Mouse (Mus musculus): Measurements from ENCODE around the gene Rab12. TPM values are rescaled to one million over a fixed set of nuclear protein-coding genes. Genes with fewer than 3 reads are reported as not detected.

Gene Rab12
- total and polyA plus RNA-seq, 2 experiments from 2014 or later: 94.5 to 132 TPM

- Histone ChIP-seq H3K4me1 (ENCODE audit: insufficient read depth) (peaks cover 8% of the 10 kb centered on the region; the same call in 1 of the 2 replicates), H3K4me2 (ENCODE audit: low read depth) (no peak overlapping the region), H3K27ac (ENCODE audit: low read depth, low read length) (no peak overlapping the region), H3K27me3 (ENCODE audit: insufficient read depth, low read length) (no peaks in the 10 kb centered on the region), H3K36me3 (ENCODE audit: insufficient read depth) (no peaks in the 10 kb centered on the region), H3K9ac (no peak overlapping the region), H3K9me3 (ENCODE audit: low read length) (no peaks in the 10 kb centered on the region), H3K4me3 (ENCODE audit: low read depth, low read length) (no peak overlapping the region)
- ATAC-seq (no peak), DNase-seq (no peak)
- TF ChIP-seq CTCF (IDR thresholded peaks at IDR 0.05; ENCODE audit: low read depth): no peak
- 71% methylated on average over 4 of the region's 5 CpGs for WGBS
Observed at GRCm38 (mm10) chr17:66481295-66481694, 38.2 kb downstream of the Rab12 start.

- 16% methylated on average over 17 of the region's 17 CpGs for WGBS
- no peaks in the 10 kb centered on the region for H3K27me3 ChIP-seq (ENCODE audit: insufficient read depth, low read length)
- H3K27ac ChIP-seq (ENCODE audit: low read depth, low read length): no peak overlapping the region
- TF ChIP-seq CTCF (IDR thresholded peaks at IDR 0.05; ENCODE audit: low read depth): no peak
- H3K36me3 ChIP-seq (ENCODE audit: insufficient read depth): no peaks in the 10 kb centered on the region
- no peaks in the 10 kb centered on the region for H3K9me3 ChIP-seq (ENCODE audit: low read length)
- ATAC-seq: no peak
- H3K4me1 ChIP-seq (ENCODE audit: insufficient read depth): peaks cover 8% of the 10 kb centered on the region; the same call in 1 of the 2 replicates
- DNase-seq: peak; percentile 45
- 0 out of 2 replicates have a peak overlapping the region, but pooled peaks have one; percentile 15 for H3K9ac ChIP-seq
- no peak overlapping the region for H3K4me3 ChIP-seq (ENCODE audit: low read depth, low read length)
- H3K4me2 ChIP-seq (ENCODE audit: low read depth): peak overlapping the region; percentile 43
Observed at GRCm38 (mm10) chr17:66480491-66481278, 38.8 kb downstream of the Rab12 start.

- Histone ChIP-seq H3K4me2 (ENCODE audit: low read depth) (peak overlapping the region; percentile 43), H3K36me3 (ENCODE audit: insufficient read depth) (no peaks in the 10 kb centered on the region), H3K27ac (ENCODE audit: low read depth, low read length) (peak overlapping the region; percentile 24), H3K27me3 (ENCODE audit: insufficient read depth, low read length) (no peaks in the 10 kb centered on the region), H3K4me1 (ENCODE audit: insufficient read depth) (peaks cover 8% of the 10 kb centered on the region; the same call in 1 of the 2 replicates), H3K9me3 (ENCODE audit: low read length) (no peaks in the 10 kb centered on the region), H3K9ac (0 out of 2 replicates have a peak overlapping the region, but pooled peaks have one; percentile 15), H3K4me3 (ENCODE audit: low read depth, low read length) (no peak overlapping the region)
- peak; percentile 80 for ATAC-seq
- DNase-seq: peak; percentile 57
- 7% methylated on average over 21 of the region's 21 CpGs for WGBS
- TF ChIP-seq CTCF (IDR thresholded peaks at IDR 0.05; ENCODE audit: low read depth): no peak
Observed at GRCm38 (mm10) chr17:66479813-66480490, 39.6 kb downstream of the Rab12 start.

GRCm38 (mm10) chr17:66479311-66479710, 40.2 kb downstream of the Rab12 start:
- WGBS: 13% methylated on average over 13 of the region's 13 CpGs
- H3K4me3 ChIP-seq (ENCODE audit: low read depth, low read length): peak overlapping the region; percentile 21; the same call in 1 of the 2 replicates
- peak; percentile 87 for DNase-seq

GRCm38 (mm10) chr17:66473205-66473604, 46.3 kb downstream of the Rab12 start:
- Histone ChIP-seq H3K4me2 (ENCODE audit: low read depth) (no peak overlapping the region), H3K4me1 (ENCODE audit: insufficient read depth) (peaks cover 3% of the 10 kb centered on the region; the same call in 1 of the 2 replicates), H3K36me3 (ENCODE audit: insufficient read depth) (no peaks in the 10 kb centered on the region), H3K9me3 (ENCODE audit: low read length) (no peaks in the 10 kb centered on the region; the same call in 1 of the 2 replicates), H3K4me3 (ENCODE audit: low read depth, low read length) (no peak overlapping the region), H3K9ac (no peak overlapping the region), H3K27me3 (ENCODE audit: insufficient read depth, low read length) (no peaks in the 10 kb centered on the region), H3K27ac (ENCODE audit: low read depth, low read length) (no peak overlapping the region)
- 88% methylated on average over 1 of the region's 1 CpGs for WGBS
- no peak for DNase-seq
- TF ChIP-seq CTCF (IDR thresholded peaks at IDR 0.05; ENCODE audit: low read depth): no peak
- ATAC-seq: no peak

More at GRCm38 (mm10) chr17:66479311-66479710, 40.2 kb downstream of the Rab12 start:
- Histone ChIP-seq H3K4me1 (ENCODE audit: insufficient read depth) (peaks cover 8% of the 10 kb centered on the region; the same call in 1 of the 2 replicates), H3K36me3 (ENCODE audit: insufficient read depth) (no peaks in the 10 kb centered on the region), H3K9ac (no peak overlapping the region), H3K4me2 (ENCODE audit: low read depth) (peak overlapping the region; percentile 43), H3K9me3 (ENCODE audit: low read length) (no peaks in the 10 kb centered on the region; the same call in 1 of the 2 replicates), H3K27ac (ENCODE audit: low read depth, low read length) (peak overlapping the region; percentile 24), H3K27me3 (ENCODE audit: insufficient read depth, low read length) (no peaks in the 10 kb centered on the region)
- no peak for TF ChIP-seq CTCF (IDR thresholded peaks at IDR 0.05; ENCODE audit: low read depth)
- ATAC-seq: peak; percentile 95

GRCm38 (mm10) chr17:66471775-66472174, 47.8 kb downstream of the Rab12 start:
- no peak for DNase-seq
- no peak for TF ChIP-seq CTCF (IDR thresholded peaks at IDR 0.05; ENCODE audit: low read depth)
- H3K4me2 ChIP-seq (ENCODE audit: low read depth): no peak overlapping the region
- WGBS: 72% methylated on average over 5 of the region's 5 CpGs
- no peaks in the 10 kb centered on the region for H3K27me3 ChIP-seq (ENCODE audit: insufficient read depth, low read length)
- no peaks in the 10 kb centered on the region; the same call in 1 of the 2 replicates for H3K9me3 ChIP-seq (ENCODE audit: low read length)
- H3K4me1 ChIP-seq (ENCODE audit: insufficient read depth): peaks cover 3% of the 10 kb centered on the region; the same call in 1 of the 2 replicates
- no peak overlapping the region for H3K9ac ChIP-seq
- H3K4me3 ChIP-seq (ENCODE audit: low read depth, low read length): no peak overlapping the region
- no peak for ATAC-seq
- H3K27ac ChIP-seq (ENCODE audit: low read depth, low read length): no peak overlapping the region
- H3K36me3 ChIP-seq (ENCODE audit: insufficient read depth): no peaks in the 10 kb centered on the region

Measured in forebrain, postnatal 0 days (tissue).